ENCODE assay signal across 8 mouse cellular contexts in the genomic region with DNA sequence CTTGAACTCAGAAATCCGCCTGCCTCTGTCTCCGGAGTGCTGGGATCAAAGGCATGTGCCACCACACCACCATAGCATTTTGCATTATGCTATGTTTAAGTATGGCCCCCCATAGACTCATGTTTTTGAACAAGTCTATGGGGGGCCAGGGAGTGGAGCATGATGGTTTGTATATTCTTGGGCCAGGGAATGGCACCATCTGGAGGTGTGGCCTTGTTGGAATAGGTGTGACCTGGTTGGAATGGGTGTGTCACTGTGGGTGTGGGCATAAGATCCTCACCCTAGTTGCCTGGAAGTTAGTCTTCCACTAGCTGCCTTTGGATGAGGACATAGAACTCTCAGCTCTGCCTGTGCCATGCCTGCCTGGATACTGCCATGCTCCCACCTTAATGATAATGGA. TPM values are rescaled to one million over a fixed set of nuclear protein-coding genes. Genes with fewer than 3 reads are reported as not detected.
A peak's percentile ranks its signal among the peaks of the same experiment; 100 is the strongest.
DNase-seq lines count a peak whose midpoint lies in the region; ATAC-seq and TF ChIP-seq lines count a peak whose summit lies in the region.
"Not testable (repeated sequence)": the region's sequence is repeated elsewhere in the genome, so short reads cannot be mapped to it uniquely, and the experiment has no call there.

A gene (plus strand): TSS at position 301 of the 400 bp plus-strand sequence.

- TF ChIP-seq POLR2A in CH12.LX (IDR thresholded peaks at IDR 0.05; ENCODE audit: low read depth, low read length) = not testable (repeated sequence)

- not testable (repeated sequence) for H3K79me2 ChIP-seq in CH12.LX (replicated peaks; ENCODE audit: control insufficient read depth, extremely low read depth, insufficient read depth, poor library complexity, severe bottlenecking)

- ATAC-seq in heart, embryonic 15.5 days (replicated peaks; ENCODE audit: insufficient number of reproducible peaks, insufficient read depth, low FRiP score, low read depth); intestine, embryonic 16.5 days; lung, embryonic 16.5 days (ENCODE audit: low read depth); neural tube, embryonic 14.5 days (ENCODE audit: low read depth): not testable (repeated sequence)

- not testable (repeated sequence) for H3K9me3 ChIP-seq in CH12.LX (replicated peaks; ENCODE audit: low read length); heart, embryonic 15.5 days (replicated peaks); intestine, embryonic 16.5 days (ENCODE audit: control insufficient read depth, low read length); lung, embryonic 16.5 days (ENCODE audit: control insufficient read depth, low read length); neural tube, embryonic 14.5 days (ENCODE audit: control insufficient read depth, low read length)

- not testable (repeated sequence) for H3K36me3 ChIP-seq in CH12.LX (replicated peaks in 1 of 2; ENCODE audit: control insufficient read depth in 1 of 2, insufficient read depth in 1 of 2, low read length in 1 of 2); heart, embryonic 15.5 days; intestine, embryonic 16.5 days (ENCODE audit: control insufficient read depth, insufficient read depth, low read length); lung, embryonic 16.5 days (ENCODE audit: control insufficient read depth, insufficient read depth, low read length); neural tube, embryonic 14.5 days (ENCODE audit: control insufficient read depth, insufficient read depth, low read length)

- H3K4me2 ChIP-seq in CH12.LX (ENCODE audit: insufficient read depth, low read depth, poor library complexity, severe bottlenecking) = 0 out of 2 replicates have a peak within 1 kb of the TSS, but pooled peaks have one; percentile 25
- H3K4me2 ChIP-seq in heart, embryonic 15.5 days = peak within 1 kb of the TSS; percentile 81
- H3K4me2 ChIP-seq in intestine, embryonic 16.5 days (ENCODE audit: low read depth, low read length) = peak within 1 kb of the TSS; percentile 63
- peak within 1 kb of the TSS; percentile 82 for H3K4me2 ChIP-seq in lung, embryonic 16.5 days (ENCODE audit: low read depth, low read length)
- peak within 1 kb of the TSS; percentile 88 for H3K4me2 ChIP-seq in neural tube, embryonic 14.5 days (ENCODE audit: low read depth, low read length)

- not testable (repeated sequence) for H3K27ac ChIP-seq in CH12.LX (ENCODE audit: insufficient read depth, low read depth)
- peak within 1 kb of the TSS; percentile 76 for H3K27ac ChIP-seq in brown adipose tissue, adult 24 weeks (replicated peaks; ENCODE audit: low read depth, low read length)
- H3K27ac ChIP-seq in heart, embryonic 15.5 days = peak within 1 kb of the TSS; percentile 94
- peak within 1 kb of the TSS; percentile 68; the same call in 1 of the 2 replicates for H3K27ac ChIP-seq in intestine, embryonic 16.5 days (ENCODE audit: low read length)
- peak within 1 kb of the TSS; percentile 76 for H3K27ac ChIP-seq in lung, embryonic 16.5 days (ENCODE audit: low read length)
- H3K27ac ChIP-seq in neural tube, embryonic 14.5 days (ENCODE audit: low read depth, low read length) = peak within 1 kb of the TSS; percentile 87

- not testable (repeated sequence) for DNase-seq in CH12.LX (ENCODE audit: extremely low read depth); frontal cortex, adult 2 months (ENCODE audit: extremely low spot score in 1 of 2, low spot score in 1 of 2); left cerebral cortex, postnatal 25 days (ENCODE audit: low spot score in 2 of 2)

- H3K4me3 ChIP-seq in CH12.LX (replicated peaks in 1 of 3; ENCODE audit: low read depth in 2 of 3, low read length in 2 of 3, poor library complexity in 1 of 3) = peak within 1 kb of the TSS; percentile 76 to 95 (median 93)
- H3K4me3 ChIP-seq in brown adipose tissue, adult 24 weeks (ENCODE audit: insufficient read depth, low read depth, low read length) = peak within 1 kb of the TSS; percentile 82
- H3K4me3 ChIP-seq in heart, embryonic 15.5 days = peak within 1 kb of the TSS; percentile 63
- H3K4me3 ChIP-seq in intestine, embryonic 16.5 days (ENCODE audit: low read length) = peak within 1 kb of the TSS; percentile 85
- H3K4me3 ChIP-seq in lung, embryonic 16.5 days (ENCODE audit: low read length) = peak within 1 kb of the TSS; percentile 69
- peak within 1 kb of the TSS; percentile 79 for H3K4me3 ChIP-seq in neural tube, embryonic 14.5 days (ENCODE audit: low read depth, low read length)

- H3K4me1 ChIP-seq in CH12.LX (ENCODE audit: control insufficient read depth in 1 of 2, insufficient read depth in 2 of 2); brown adipose tissue, adult 24 weeks (ENCODE audit: control insufficient read depth, insufficient read depth, insufficient read length, low read length); neural tube, embryonic 14.5 days (ENCODE audit: control insufficient read depth, insufficient read depth, low read length): not testable (repeated sequence)
- H3K4me1 ChIP-seq in heart, embryonic 15.5 days (replicated peaks) = peaks cover 17% of the 10 kb centered on the region
- H3K4me1 ChIP-seq in intestine, embryonic 16.5 days (ENCODE audit: control insufficient read depth, insufficient read depth, low read length) = peaks cover 11% of the 10 kb centered on the region; the same call in 1 of the 2 replicates
- H3K4me1 ChIP-seq in lung, embryonic 16.5 days (replicated peaks; ENCODE audit: control insufficient read depth, insufficient read depth, low read length) = peaks cover 13% of the 10 kb centered on the region

- H3K27me3 ChIP-seq in CH12.LX (replicated peaks); heart, embryonic 15.5 days; intestine, embryonic 16.5 days (replicated peaks; ENCODE audit: control insufficient read depth, insufficient read depth, low read length); lung, embryonic 16.5 days (ENCODE audit: control insufficient read depth, insufficient read depth, low read depth, low read length); neural tube, embryonic 14.5 days (ENCODE audit: control insufficient read depth, insufficient read depth, low read length): not testable (repeated sequence)

- in situ Hi-C loops in CH12.LX (cut with MboI; ENCODE audit: low pct_ligation_motif_present, low pct_unique_long_range_greater_than_20kb, low sequenced_read_pairs) = loop anchor here (10.0 kb wide), 1 partner anchor 122 kb away; no protein-coding TSS in a partner anchor

- TF ChIP-seq EP300 in CH12.LX (IDR thresholded peaks at IDR 0.05; ENCODE audit: low read length) = not testable (repeated sequence)

- TF ChIP-seq RAD21 in CH12.LX (IDR thresholded peaks at IDR 0.05; ENCODE audit: low read depth, low read length) = not testable (repeated sequence)

- dilution Hi-C loops in CH12.LX (cut with MboI; ENCODE audit: extremely low pct_ligation_motif_present, extremely low pct_unique_long_range_greater_than_20kb, low sequenced_read_pairs) = not testable (repeated sequence)

- TF ChIP-seq CTCF in CH12.LX (conservative IDR thresholded peaks at IDR 0.05 in 1 of 2, IDR thresholded peaks at IDR 0.05 in 1 of 2; ENCODE audit: low read depth in 2 of 2, low read length in 2 of 2) = not testable (repeated sequence)

- not testable (repeated sequence) for H3K9ac ChIP-seq in CH12.LX (ENCODE audit: insufficient read depth, low read depth)
- peak within 1 kb of the TSS; percentile 81 for H3K9ac ChIP-seq in heart, embryonic 15.5 days
- peak within 1 kb of the TSS; percentile 81 for H3K9ac ChIP-seq in intestine, embryonic 16.5 days (ENCODE audit: low read depth, low read length)
- H3K9ac ChIP-seq in lung, embryonic 16.5 days (ENCODE audit: low read length) = peak within 1 kb of the TSS; percentile 70
- peak within 1 kb of the TSS; percentile 76; the same call in 1 of the 2 replicates for H3K9ac ChIP-seq in neural tube, embryonic 14.5 days (replicated peaks; ENCODE audit: low read depth, low read length)

- intact Hi-C loops in left cerebral cortex, postnatal 25 days (cut with DNase I) = loop anchor here (2.0 kb wide), 1 partner anchor 14 kb away; no protein-coding TSS in a partner anchor

- 90% methylated on average over 2 of the region's 2 CpGs for WGBS in heart, embryonic 15.5 days
- WGBS in intestine, embryonic 16.5 days = 91% methylated on average over 2 of the region's 2 CpGs
- WGBS in lung, embryonic 16.5 days = 94% methylated on average over 2 of the region's 2 CpGs
- WGBS in neural tube, embryonic 14.5 days = 99% methylated on average over 2 of the region's 2 CpGs

RNA-seq across cellular contexts. Expression of the gene that starts here (rescaled TPM):
- 72.1 and 75.6 TPM in 2 replicates for total RNA-seq in CH12.LX (2012; rRNA removed)
- total RNA-seq in CH12.LX (2014; rRNA removed) = 101 and 103 TPM in 2 replicates
- 81.3 and 89.2 TPM in 2 replicates for polyA plus RNA-seq in CH12.LX (2012; ENCODE audit: insufficient read length, low read depth)
- polyA plus RNA-seq in brown adipose tissue, adult 24 weeks (2012; ENCODE audit: insufficient read depth, insufficient read length, missing spikeins) = 1,013 and 1,407 TPM in 2 replicates
- polyA plus RNA-seq in frontal cortex, adult 2 months (2012; rRNA removed) = 261 and 282 TPM in 2 replicates
- polyA plus RNA-seq in heart, embryonic 15.5 days (2015; fragmentation: Nextera tagmentation; extraction: Ambion mirVana) = 376 and 436 TPM in 2 replicates
- 191 and 196 TPM in 2 replicates for polyA plus RNA-seq in intestine, embryonic 16.5 days (2015; fragmentation: Nextera tagmentation; extraction: Ambion mirVana)
- total RNA-seq in left cerebral cortex, postnatal 25 days (2021) = 100 to 1,000 TPM; 267 to 275 TPM
- polyA plus RNA-seq in lung, embryonic 16.5 days (2015; fragmentation: Nextera tagmentation; extraction: Ambion mirVana) = 102 and 116 TPM in 2 replicates
- polyA plus RNA-seq in neural tube, embryonic 14.5 days (2014; fragmentation: Nextera tagmentation; extraction: Ambion mirVana) = 167 and 173 TPM in 2 replicates

Comparison
In these comparisons a context has a peak if more than half of its experiments do, and no peak if none do; other contexts are left out.
1. H3K4me2 ChIP-seq: peak in every context shown above with its lines; median percentile 88 in neural tube, embryonic 14.5 days; 82 in lung, embryonic 16.5 days; 81 in heart, embryonic 15.5 days; 63 in intestine, embryonic 16.5 days; 25 in CH12.LX.